Comparison of ENCODE assay signal across 12 mouse cellular contexts in genomic region chr5:146687541-146688313, GRCm38 (mm10).
DNase-seq lines count a peak whose midpoint lies in the region; ATAC-seq and TF ChIP-seq lines count a peak whose summit lies in the region.
"Had no signal": no experiment of that assay in that cellular context is flagged by ENCODE, and none has a peak within 500 bp of the region (broad histone marks: within the 10 kb centered on the region; RNA-seq: fewer than 3 reads in every experiment).

No protein-coding gene starts in this region.

- DNase-seq in kidney, adult 2 months: peak; percentile 94
- DNase-seq in liver, embryonic 13.5 days: no peak
- DNase-seq in ovary, postnatal 10 days (ENCODE audit: low spot score): no peak
- DNase-seq in thymus, postnatal 4 days: no peak
- DNase-seq in thymus, adult 18-20 months: no peak
- DNase-seq: adrenal gland, postnatal 10 days; cerebellum, postnatal 10 days; forebrain, postnatal 0 days; thymus, adult 2 months had no signal

- peak overlapping the region; percentile 46 for H3K4me2 ChIP-seq in liver, embryonic 13.5 days
- no peak overlapping the region for H3K4me2 ChIP-seq in forebrain, embryonic 16.5 days (ENCODE audit: low read length)

- H3K36me3 ChIP-seq in kidney, adult 2 months (ENCODE audit: control insufficient read depth, insufficient read depth, low read length): no peaks in the 10 kb centered on the region
- no peaks in the 10 kb centered on the region for H3K36me3 ChIP-seq in liver, embryonic 13.5 days
- no peaks in the 10 kb centered on the region for H3K36me3 ChIP-seq in forebrain, embryonic 16.5 days (ENCODE audit: control insufficient read depth, insufficient read depth)

- peak; percentile 55 for ATAC-seq in liver, embryonic 13.5 days (ENCODE audit: low read depth)
- peak; percentile 35 for ATAC-seq in megakaryocyte progenitor cell, adult 5-6 weeks (replicated peaks; ENCODE audit: poor library complexity)
- ATAC-seq in forebrain, embryonic 16.5 days: no peak
- ATAC-seq: forebrain, postnatal 0 days had no signal

- no peak overlapping the region for H3K4me3 ChIP-seq in bone marrow, adult 2 months (replicated peaks; ENCODE audit: control insufficient read depth, low read depth, low read length)
- H3K4me3 ChIP-seq in kidney, adult 2 months (ENCODE audit: insufficient read depth, low read depth, low read length): peak overlapping the region; percentile 7; the same call in 1 of the 2 replicates
- H3K4me3 ChIP-seq in liver, embryonic 13.5 days (replicated peaks): peak overlapping the region; percentile 7; the same call in 1 of the 2 replicates
- no peak overlapping the region for H3K4me3 ChIP-seq in forebrain, embryonic 16.5 days (replicated peaks; ENCODE audit: low read length)

- no peak overlapping the region for H3K9ac ChIP-seq in liver, embryonic 13.5 days
- no peak overlapping the region for H3K9ac ChIP-seq in forebrain, embryonic 16.5 days (replicated peaks; ENCODE audit: low read depth, low read length)
- H3K9ac ChIP-seq: forebrain, postnatal 0 days had no signal

- H3K27ac ChIP-seq in bone marrow, adult 2 months (ENCODE audit: control insufficient read depth, insufficient read depth, low read depth, low read length, poor library complexity): peak overlapping the region; percentile 51
- peak overlapping the region; percentile 29 for H3K27ac ChIP-seq in kidney, adult 2 months (ENCODE audit: insufficient read depth, low read depth, low read length)
- peak overlapping the region; percentile 73 for H3K27ac ChIP-seq in liver, embryonic 13.5 days
- no peak overlapping the region for H3K27ac ChIP-seq in forebrain, embryonic 16.5 days (ENCODE audit: low read length)

- 51% methylated on average over 17 of the region's 17 CpGs for WGBS in bone marrow, adult 2 months
- WGBS in kidney, adult 2 months: 17% methylated on average over 17 of the region's 17 CpGs
- whole genome bisulfite sequencing in liver, embryonic 13.5 days (ENCODE audit: insufficient replicate concordance): 59% methylated on average over 17 of the region's 17 CpGs
- 70% methylated on average over 17 of the region's 17 CpGs for WGBS in forebrain, embryonic 16.5 days

- no peak for TF ChIP-seq POLR2A in bone marrow, adult 2 months (IDR thresholded peaks at IDR 0.05; ENCODE audit: borderline replicate concordance, control insufficient read depth, low read depth, low read length)
- no peak for TF ChIP-seq POLR2A in kidney, adult 2 months (IDR thresholded peaks at IDR 0.05; ENCODE audit: low read depth, low read length)

- H3K4me1 ChIP-seq in bone marrow, adult 2 months (ENCODE audit: control insufficient read depth, insufficient read depth, low read length): peaks cover 5% of the 10 kb centered on the region; the same call in 1 of the 2 replicates
- H3K4me1 ChIP-seq in kidney, adult 2 months (ENCODE audit: control insufficient read depth, insufficient read depth, low read length): peaks cover 13% of the 10 kb centered on the region
- H3K4me1 ChIP-seq in liver, embryonic 13.5 days (replicated peaks): peaks cover 65% of the 10 kb centered on the region
- no peaks in the 10 kb centered on the region for H3K4me1 ChIP-seq in forebrain, embryonic 16.5 days (replicated peaks; ENCODE audit: control insufficient read depth, insufficient read depth, low read length)

- no peaks in the 10 kb centered on the region for H3K9me3 ChIP-seq in liver, embryonic 13.5 days (replicated peaks)
- no peaks in the 10 kb centered on the region for H3K9me3 ChIP-seq in forebrain, embryonic 16.5 days (ENCODE audit: control insufficient read depth, low read length)

- no peaks in the 10 kb centered on the region for H3K27me3 ChIP-seq in kidney, adult 2 months (replicated peaks; ENCODE audit: control insufficient read depth, insufficient read depth, low read length)
- H3K27me3 ChIP-seq in liver, embryonic 13.5 days: peaks cover 6% of the 10 kb centered on the region; the same call in 1 of the 2 replicates
- no peaks in the 10 kb centered on the region for H3K27me3 ChIP-seq in forebrain, embryonic 16.5 days (replicated peaks; ENCODE audit: control insufficient read depth, insufficient read depth, low read length)

- TF ChIP-seq CTCF in bone marrow, adult 2 months (IDR thresholded peaks at IDR 0.05; ENCODE audit: control insufficient read depth, insufficient read depth, low read length): 0 out of 2 replicates have a peak, but pooled peaks have one; percentile 1
- no peak for TF ChIP-seq CTCF in kidney, adult 2 months (conservative IDR thresholded peaks at IDR 0.05; ENCODE audit: insufficient read depth, insufficient read length, low read depth, low read length)

Comparison
In these comparisons a context has a peak if more than half of its experiments do, and no peak if none do; other contexts are left out.
1. H3K4me3 ChIP-seq: peak in kidney, adult 2 months (single experiment) and liver, embryonic 13.5 days (single experiment); none in bone marrow, adult 2 months (single experiment) and forebrain, embryonic 16.5 days (single experiment).